Mouse (Mus musculus): ENCODE measurements around the gene Skor1. TPM values are rescaled to one million over a fixed set of nuclear protein-coding genes. Genes with fewer than 3 reads are reported as not detected.

Skor1 gene
- polyA plus RNA-seq, 1 experiment, result 1.2 TPM

DNA sequence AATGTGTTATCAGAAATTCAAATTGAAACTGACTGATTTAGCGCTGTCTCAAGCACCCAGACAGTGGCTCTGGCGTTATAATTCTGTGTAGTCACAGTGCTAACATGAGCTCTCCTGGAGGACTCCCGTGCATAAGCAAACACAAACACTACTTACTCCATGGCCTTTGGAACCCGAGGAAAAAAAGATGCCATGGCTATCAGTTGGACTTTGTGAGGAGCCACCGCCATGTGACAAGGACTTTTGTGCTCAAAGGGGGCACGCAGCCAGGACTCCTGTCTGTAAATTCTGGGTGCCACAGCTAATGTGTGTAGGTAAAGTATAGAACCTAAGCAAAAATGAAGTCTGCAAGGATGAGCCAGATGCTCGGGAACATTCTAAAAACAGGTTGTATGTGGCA is 36.5 kb upstream of the Skor1 start:
- Histone ChIP-seq H3K4me1 (ENCODE audit: control insufficient read depth, insufficient read depth, low read length) (no peaks in the 10 kb centered on the region; the same call in 1 of the 2 replicates), H3K27ac (ENCODE audit: control insufficient read depth, insufficient read depth, low read depth, low read length) (no peak overlapping the region), H3K27me3 (ENCODE audit: control insufficient read depth, insufficient read depth, low read length) (no peaks in the 10 kb centered on the region), H3K4me3 (ENCODE audit: control insufficient read depth, low read depth, low read length) (no peak overlapping the region), H3K36me3 (ENCODE audit: control insufficient read depth, insufficient read depth, low read length) (no peaks in the 10 kb centered on the region)
- TF ChIP-seq POLR2A (IDR thresholded peaks at IDR 0.05; ENCODE audit: control insufficient read depth, low read depth, low read length) (no peak), CTCF (IDR thresholded peaks at IDR 0.05; ENCODE audit: control insufficient read depth, insufficient read depth, insufficient replicate concordance, low read depth, low read length) (no peak)

DNA sequence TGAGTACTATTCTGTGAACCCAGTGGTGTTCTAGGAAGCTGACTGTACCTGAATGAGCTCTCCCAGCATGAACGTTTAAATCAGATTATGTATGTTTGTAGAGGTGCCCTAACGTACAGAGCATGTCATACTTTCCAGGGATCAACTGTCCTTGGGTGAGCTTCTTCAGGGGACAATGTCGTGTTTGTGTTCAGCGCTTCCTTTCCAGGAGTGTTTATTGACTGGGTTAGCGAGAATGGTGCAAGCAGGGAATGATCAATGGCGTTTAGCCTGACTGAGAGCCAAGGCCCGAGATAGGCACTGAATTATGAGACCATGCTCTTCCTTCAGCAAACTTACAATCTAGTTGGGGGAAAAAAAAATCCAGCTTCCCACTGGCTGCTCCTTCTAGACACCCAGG is 35.1 kb upstream of the Skor1 start:
- Histone ChIP-seq H3K36me3 (ENCODE audit: control insufficient read depth, insufficient read depth, low read length) (no peaks in the 10 kb centered on the region), H3K4me1 (ENCODE audit: control insufficient read depth, insufficient read depth, low read length) (no peaks in the 10 kb centered on the region; the same call in 1 of the 2 replicates), H3K4me3 (ENCODE audit: control insufficient read depth, low read depth, low read length) (no peak overlapping the region), H3K27me3 (ENCODE audit: control insufficient read depth, insufficient read depth, low read length) (no peaks in the 10 kb centered on the region), H3K27ac (ENCODE audit: control insufficient read depth, insufficient read depth, low read depth, low read length) (no peak overlapping the region)
- TF ChIP-seq CTCF (IDR thresholded peaks at IDR 0.05; ENCODE audit: control insufficient read depth, insufficient read depth, insufficient replicate concordance, low read depth, low read length), result no peak
- TF ChIP-seq POLR2A (IDR thresholded peaks at IDR 0.05; ENCODE audit: control insufficient read depth, low read depth, low read length), result no peak

DNA sequence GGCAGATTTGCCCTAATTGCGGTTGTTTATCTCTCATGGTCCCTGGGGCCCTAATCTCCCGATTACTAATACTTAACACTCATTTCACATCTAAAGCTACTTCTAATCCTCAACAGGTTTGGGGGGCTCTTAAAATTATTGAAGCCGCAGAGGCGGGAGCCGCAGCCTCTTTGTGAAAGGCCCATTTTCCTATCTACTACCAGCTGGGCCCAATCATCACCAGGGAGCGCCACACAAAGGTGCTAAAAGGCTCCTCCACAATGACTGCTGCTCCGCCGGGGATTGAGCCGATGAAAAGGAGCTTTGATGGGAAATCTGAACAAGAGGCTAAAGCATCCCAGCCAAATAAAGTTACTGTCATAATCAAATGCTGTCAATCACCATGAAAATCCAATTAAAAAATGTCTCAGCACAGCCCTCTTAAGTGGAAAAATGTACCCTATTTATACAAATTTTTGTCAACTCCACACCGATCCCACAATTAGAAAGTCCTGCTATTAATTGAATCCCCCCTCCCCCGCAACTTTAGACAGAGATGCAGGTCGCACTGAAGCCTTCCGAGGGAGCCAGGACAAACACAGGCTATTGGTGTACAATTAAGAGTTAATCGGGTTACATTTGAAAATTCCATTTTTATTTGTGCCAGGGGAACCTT is 33.7 kb upstream of the Skor1 start:
- H3K27ac ChIP-seq (ENCODE audit: control insufficient read depth, insufficient read depth, low read depth, low read length), result no peak overlapping the region
- TF ChIP-seq POLR2A (IDR thresholded peaks at IDR 0.05; ENCODE audit: control insufficient read depth, low read depth, low read length) (no peak), CTCF (IDR thresholded peaks at IDR 0.05; ENCODE audit: control insufficient read depth, insufficient read depth, insufficient replicate concordance, low read depth, low read length) (no peak)
- no peaks in the 10 kb centered on the region for H3K27me3 ChIP-seq (ENCODE audit: control insufficient read depth, insufficient read depth, low read length)
- no peaks in the 10 kb centered on the region for H3K4me1 ChIP-seq (ENCODE audit: control insufficient read depth, insufficient read depth, low read length)
- no peaks in the 10 kb centered on the region for H3K36me3 ChIP-seq (ENCODE audit: control insufficient read depth, insufficient read depth, low read length)
- H3K4me3 ChIP-seq (ENCODE audit: control insufficient read depth, low read depth, low read length), result no peak overlapping the region

DNA sequence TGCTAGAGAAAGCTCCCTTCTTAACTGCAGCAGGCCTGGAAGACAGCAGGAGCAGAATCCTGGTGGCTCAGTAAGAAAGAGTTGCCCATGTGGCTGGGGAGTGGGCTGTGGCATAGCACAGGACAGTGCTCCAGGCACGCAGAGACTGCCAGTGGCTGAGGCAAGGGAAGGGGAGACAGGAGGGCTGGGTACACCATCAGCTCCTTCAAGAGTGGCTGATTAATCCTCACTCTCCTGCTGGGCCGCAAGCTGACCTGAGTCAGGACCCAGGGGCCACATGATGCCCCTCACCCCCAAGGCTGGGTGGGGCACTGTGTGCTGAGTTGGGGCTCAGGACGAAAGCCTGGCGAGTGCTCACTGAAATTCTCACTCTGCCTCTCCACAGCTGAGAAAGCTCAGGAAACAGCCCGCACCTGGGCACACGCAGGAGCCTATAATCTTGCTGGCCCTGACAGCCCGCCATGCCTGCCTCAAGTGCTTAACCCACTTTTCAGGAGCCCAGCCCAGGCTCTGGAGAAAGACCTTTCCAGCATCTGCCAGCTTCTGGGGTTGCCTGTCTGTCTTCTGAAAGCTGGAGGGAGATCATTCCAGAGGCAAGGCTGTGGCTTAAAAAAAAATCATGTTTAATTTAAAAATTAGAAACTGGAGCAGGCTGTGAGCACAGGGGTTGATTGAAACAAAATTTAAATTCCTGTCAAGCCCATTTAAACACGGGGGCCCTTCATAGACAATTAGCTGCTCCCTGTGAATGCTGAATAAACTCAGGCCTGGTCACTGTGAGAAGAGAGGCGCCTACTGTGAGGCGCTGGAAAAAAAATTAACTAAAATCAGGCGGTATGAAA is 32.8 kb upstream of the Skor1 start:
- Histone ChIP-seq H3K27ac (ENCODE audit: control insufficient read depth, insufficient read depth, low read depth, low read length) (no peak overlapping the region), H3K27me3 (ENCODE audit: control insufficient read depth, insufficient read depth, low read length) (no peaks in the 10 kb centered on the region), H3K4me1 (ENCODE audit: control insufficient read depth, insufficient read depth, low read length) (no peaks in the 10 kb centered on the region)

DNA sequence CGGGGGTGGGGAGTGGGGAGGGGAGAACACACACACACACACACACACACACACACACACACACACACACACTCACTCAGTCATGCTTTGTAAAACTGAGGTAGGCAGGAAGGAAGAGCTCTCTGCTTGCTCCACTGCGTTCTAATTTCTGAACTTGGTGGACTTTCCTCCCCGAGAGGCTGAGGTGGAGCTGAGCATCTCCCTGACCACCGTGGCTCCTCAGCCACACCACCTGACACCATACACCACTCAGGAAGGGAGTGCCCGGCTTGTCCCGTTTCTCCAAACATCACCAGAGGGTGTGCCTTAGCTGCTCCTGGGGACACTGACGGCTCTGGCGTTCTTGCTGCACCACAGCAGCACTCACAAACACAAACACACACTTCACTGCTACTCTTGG is 29.5 kb upstream of the Skor1 start:
- TF ChIP-seq POLR2A (IDR thresholded peaks at IDR 0.05; ENCODE audit: control insufficient read depth, low read depth, low read length) (no peak), CTCF (IDR thresholded peaks at IDR 0.05; ENCODE audit: control insufficient read depth, insufficient read depth, insufficient replicate concordance, low read depth, low read length) (no peak)
- Histone ChIP-seq H3K27me3 (ENCODE audit: control insufficient read depth, insufficient read depth, low read length) (no peaks in the 10 kb centered on the region), H3K4me3 (ENCODE audit: control insufficient read depth, low read depth, low read length) (no peak overlapping the region), H3K36me3 (ENCODE audit: control insufficient read depth, insufficient read depth, low read length) (no peaks in the 10 kb centered on the region), H3K27ac (ENCODE audit: control insufficient read depth, insufficient read depth, low read depth, low read length) (no peak overlapping the region), H3K4me1 (ENCODE audit: control insufficient read depth, insufficient read depth, low read length) (no peaks in the 10 kb centered on the region)

More for the DNA sequence above, 32.8 kb upstream of the Skor1 start:
- Histone ChIP-seq H3K4me3 (ENCODE audit: control insufficient read depth, low read depth, low read length) (no peak overlapping the region), H3K36me3 (ENCODE audit: control insufficient read depth, insufficient read depth, low read length) (no peaks in the 10 kb centered on the region)
- TF ChIP-seq POLR2A (IDR thresholded peaks at IDR 0.05; ENCODE audit: control insufficient read depth, low read depth, low read length) (no peak), CTCF (IDR thresholded peaks at IDR 0.05; ENCODE audit: control insufficient read depth, insufficient read depth, insufficient replicate concordance, low read depth, low read length) (no peak)

DNA sequence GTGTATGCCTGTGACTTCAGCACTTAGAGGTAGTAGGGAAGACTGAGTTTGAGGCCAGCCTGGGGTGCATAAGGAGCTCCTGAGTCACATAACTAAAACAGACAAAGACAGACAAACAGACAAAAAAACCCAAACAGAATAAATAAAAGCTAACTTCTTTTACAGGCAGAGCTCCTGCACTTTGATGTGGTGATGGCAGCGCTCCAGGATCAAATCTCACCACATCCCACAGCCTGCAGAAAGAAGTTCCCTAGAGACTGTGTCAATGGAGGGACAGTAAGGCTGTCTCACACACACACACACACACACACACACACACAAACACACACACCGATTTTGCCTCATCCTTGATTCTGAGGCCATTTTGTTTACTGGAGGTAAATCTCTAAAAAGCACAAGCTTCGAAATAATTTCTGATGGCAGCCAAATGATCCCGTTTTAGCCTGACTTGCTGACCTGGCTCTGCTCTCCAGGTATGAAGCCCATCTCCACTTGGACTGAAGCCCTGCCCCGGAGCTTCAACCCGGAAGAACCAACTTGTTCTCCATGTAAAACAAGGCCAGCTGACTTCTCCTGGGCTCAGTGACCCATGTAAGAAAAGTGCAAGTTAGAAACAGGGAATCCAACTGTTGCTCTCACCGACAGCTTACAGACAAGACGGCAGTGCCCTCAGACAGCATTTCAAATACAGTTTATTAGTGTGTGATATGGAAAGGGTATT is 25.4 kb upstream of the Skor1 start:
- Histone ChIP-seq H3K4me1 (ENCODE audit: control insufficient read depth, insufficient read depth, low read length) (no peaks in the 10 kb centered on the region), H3K4me3 (ENCODE audit: control insufficient read depth, low read depth, low read length) (no peak overlapping the region), H3K36me3 (ENCODE audit: control insufficient read depth, insufficient read depth, low read length) (no peaks in the 10 kb centered on the region), H3K27ac (ENCODE audit: control insufficient read depth, insufficient read depth, low read depth, low read length) (no peak overlapping the region), H3K27me3 (ENCODE audit: control insufficient read depth, insufficient read depth, low read length) (no peaks in the 10 kb centered on the region)
- no peak for TF ChIP-seq POLR2A (IDR thresholded peaks at IDR 0.05; ENCODE audit: control insufficient read depth, low read depth, low read length)
- no peak for TF ChIP-seq CTCF (IDR thresholded peaks at IDR 0.05; ENCODE audit: control insufficient read depth, insufficient read depth, insufficient replicate concordance, low read depth, low read length)

DNA sequence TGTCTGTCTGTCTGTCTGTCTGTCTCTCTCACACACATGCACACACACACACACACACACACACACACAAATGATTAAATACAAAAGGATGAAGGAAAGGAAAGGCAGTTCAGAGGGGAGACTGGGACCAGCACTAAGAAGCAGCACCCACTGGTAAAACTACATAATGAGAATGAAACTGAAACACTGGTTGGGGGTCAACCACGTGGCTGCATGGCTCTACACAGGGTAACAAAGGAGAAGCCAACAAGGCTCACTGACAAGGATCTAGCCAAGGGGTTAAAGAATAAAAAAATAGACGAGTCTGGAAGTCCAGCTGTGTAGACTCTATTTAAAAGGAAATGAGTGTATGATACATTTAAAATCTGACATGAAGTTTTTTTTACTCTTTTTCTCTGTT is 23.2 kb upstream of the Skor1 start:
- TF ChIP-seq POLR2A (IDR thresholded peaks at IDR 0.05; ENCODE audit: control insufficient read depth, low read depth, low read length) (no peak), CTCF (IDR thresholded peaks at IDR 0.05; ENCODE audit: control insufficient read depth, insufficient read depth, insufficient replicate concordance, low read depth, low read length) (no peak)
- Histone ChIP-seq H3K27me3 (ENCODE audit: control insufficient read depth, insufficient read depth, low read length) (no peaks in the 10 kb centered on the region), H3K4me3 (ENCODE audit: control insufficient read depth, low read depth, low read length) (no peak overlapping the region), H3K4me1 (ENCODE audit: control insufficient read depth, insufficient read depth, low read length) (no peaks in the 10 kb centered on the region), H3K27ac (ENCODE audit: control insufficient read depth, insufficient read depth, low read depth, low read length) (no peak overlapping the region), H3K36me3 (ENCODE audit: control insufficient read depth, insufficient read depth, low read length) (no peaks in the 10 kb centered on the region)
